Mouse (Mus musculus): ENCODE measurements around the gene Btbd7.

- no peak for TF ChIP-seq CTCF (IDR thresholded peaks at IDR 0.05; ENCODE audit: extremely low read depth, insufficient read depth, low read length)
- TF ChIP-seq POLR2A (IDR thresholded peaks at IDR 0.05; ENCODE audit: extremely low read depth, insufficient read depth, low read length), result no peak
These were observed 90.3 kb downstream of the Btbd7 start for GRCm38 (mm10) chr12:102787927-102788326.
